10 mouse cellular contexts compared by ENCODE assay signal in genomic region chr7:25367632-25368293, GRCm38 (mm10). TPM values are rescaled to one million over a fixed set of nuclear protein-coding genes. Genes with fewer than 3 reads are reported as not detected.
DNase-seq lines count a peak whose midpoint lies in the region; ATAC-seq and TF ChIP-seq lines count a peak whose summit lies in the region.
"Had no signal": no experiment of that assay in that cellular context is flagged by ENCODE, and none has a peak within 500 bp of the region (broad histone marks: within the 10 kb centered on the region; RNA-seq: fewer than 3 reads in every experiment).

No protein-coding gene starts in this region.

- WGBS in heart, embryonic 15.5 days: 3% methylated on average over 33 of the region's 33 CpGs
- WGBS in limb, embryonic 11.5 days: 2% methylated on average over 33 of the region's 33 CpGs

- no peaks in the 10 kb centered on the region for H3K9me3 ChIP-seq in heart, embryonic 15.5 days (replicated peaks)
- no peaks in the 10 kb centered on the region for H3K9me3 ChIP-seq in limb, embryonic 11.5 days (ENCODE audit: control insufficient read depth, low read length)

- DNase-seq in heart, adult 18-20 months: peak; percentile 28 to 48
- DNase-seq in heart, adult 8-10 months (ENCODE audit: low spot score): no peak
- DNase-seq in brain, embryonic 14.5 days (ENCODE audit: low read depth): no peak
- peak; percentile 66 for DNase-seq in limb, embryonic 11.5 days (ENCODE audit: low spot score)
- DNase-seq in retina, postnatal 1 day: peak; percentile 54
- no peak for DNase-seq in right cerebral cortex, postnatal 36 days (ENCODE audit: low spot score in 2 of 2)
- DNase-seq in layer of hippocampus, postnatal 10 days (ENCODE audit: low spot score in 2 of 2): no peak

- peaks cover 6% of the 10 kb centered on the region for H3K4me1 ChIP-seq in heart, embryonic 15.5 days (replicated peaks)
- peaks cover 5% of the 10 kb centered on the region for H3K4me1 ChIP-seq in limb, embryonic 11.5 days (ENCODE audit: control insufficient read depth, insufficient read depth, low read length)

- peak overlapping the region; percentile 48 for H3K4me2 ChIP-seq in heart, embryonic 15.5 days
- no peak overlapping the region for H3K4me2 ChIP-seq in limb, embryonic 11.5 days (ENCODE audit: low read depth, severe bottlenecking)

- no peak for TF ChIP-seq POLR2A in brain, embryonic 14.5 days (IDR thresholded peaks at IDR 0.05; ENCODE audit: borderline replicate concordance, extremely low read depth, insufficient read depth, insufficient read length, poor library complexity, severe bottlenecking)

- H3K27me3 ChIP-seq in heart, embryonic 15.5 days: peaks cover 56% of the 10 kb centered on the region
- peaks cover 34% of the 10 kb centered on the region for H3K27me3 ChIP-seq in limb, embryonic 11.5 days (ENCODE audit: control insufficient read depth, insufficient read depth, low read length)
- H3K27me3 ChIP-seq: Patski had no signal

- no peaks in the 10 kb centered on the region; the same call in 1 of the 2 replicates for H3K36me3 ChIP-seq in heart, embryonic 15.5 days
- peaks cover 5% of the 10 kb centered on the region; the same call in 1 of the 2 replicates for H3K36me3 ChIP-seq in limb, embryonic 11.5 days (ENCODE audit: control insufficient read depth, insufficient read depth, low read length)

- TF ChIP-seq CTCF in brain, embryonic 14.5 days (IDR thresholded peaks at IDR 0.05; ENCODE audit: borderline replicate concordance, extremely low read depth, insufficient read depth, insufficient read length): peak; percentile 48; the same call in 1 of the 2 replicates

- no peak for ATAC-seq in heart, embryonic 15.5 days (replicated peaks; ENCODE audit: insufficient number of reproducible peaks, insufficient read depth, low FRiP score, low read depth)
- ATAC-seq in limb, embryonic 11.5 days (ENCODE audit: insufficient number of reproducible peaks, low FRiP score, low TSS enrichment, low read depth): no peak
- ATAC-seq: Patski had no signal

- H3K27ac ChIP-seq in heart, embryonic 15.5 days: no peak overlapping the region
- no peak overlapping the region for H3K27ac ChIP-seq in limb, embryonic 11.5 days (replicated peaks; ENCODE audit: low read depth, low read length)
- H3K27ac ChIP-seq: macrophage had no signal

- H3K4me3 ChIP-seq in heart, embryonic 15.5 days: peak overlapping the region; percentile 26
- H3K4me3 ChIP-seq in limb, embryonic 11.5 days (ENCODE audit: low read depth, low read length): no peak overlapping the region

- no peak overlapping the region for H3K9ac ChIP-seq in heart, embryonic 15.5 days
- H3K9ac ChIP-seq in limb, embryonic 11.5 days (ENCODE audit: low read length): peak overlapping the region; percentile 30

RNA-seq across cellular contexts. Expression of gene Cnfn, which starts 1.8 kb away (rescaled TPM):
- total RNA-seq in heart, adult 18-20 months (2021): not detected
- not detected for total RNA-seq in heart, adult 8-10 months (2022)
- 1.2 TPM in 1 of 2 replicates, not detected in the other for polyA plus RNA-seq in brain, embryonic 14.5 days (2012; rRNA removed)
- polyA plus RNA-seq in heart, embryonic 15.5 days (2015; fragmentation: Nextera tagmentation; extraction: Ambion mirVana): 0.22 and 1.1 TPM in 2 replicates
- not detected in 2 replicates for polyA plus RNA-seq in limb, embryonic 11.5 days (2014; fragmentation: Nextera tagmentation; extraction: Ambion mirVana)
- total RNA-seq in layer of hippocampus, postnatal 10 days (2021): not detected
- polyA plus RNA-seq: macrophage, Patski had no signal

RNA-seq across cellular contexts. Expression of gene Lipe, which starts 30.7 kb away (rescaled TPM):
- 10 to 100 TPM; 36.8 to 75.1 TPM for total RNA-seq in heart, adult 18-20 months (2021)
- 10 to 100 TPM; 34.3 to 45.6 (median 40.1) TPM for total RNA-seq in heart, adult 8-10 months (2022)
- polyA plus RNA-seq in brain, embryonic 14.5 days (2012; rRNA removed): 12.0 and 13.0 TPM in 2 replicates
- polyA plus RNA-seq in heart, embryonic 15.5 days (2015; fragmentation: Nextera tagmentation; extraction: Ambion mirVana): 5.6 and 7.7 TPM in 2 replicates
- 4.2 and 4.5 TPM in 2 replicates for polyA plus RNA-seq in limb, embryonic 11.5 days (2014; fragmentation: Nextera tagmentation; extraction: Ambion mirVana)
- 1 to 10 TPM; 5.5 to 6.8 TPM for total RNA-seq in layer of hippocampus, postnatal 10 days (2021)

RNA-seq across cellular contexts. Expression of gene Cxcl17, which starts 44.9 kb away (rescaled TPM):
- total RNA-seq in heart, adult 18-20 months (2021): 1 to 10 TPM in 1 of 2 experiments, not detected in 1; 1.1 TPM
- total RNA-seq in heart, adult 8-10 months (2022): not detected
- not detected in 2 replicates for polyA plus RNA-seq in brain, embryonic 14.5 days (2012; rRNA removed)
- polyA plus RNA-seq in heart, embryonic 15.5 days (2015; fragmentation: Nextera tagmentation; extraction: Ambion mirVana): 0.28 and 0.51 TPM in 2 replicates
- 0.33 and 0.44 TPM in 2 replicates for polyA plus RNA-seq in limb, embryonic 11.5 days (2014; fragmentation: Nextera tagmentation; extraction: Ambion mirVana)
- not detected for total RNA-seq in layer of hippocampus, postnatal 10 days (2021)
- polyA plus RNA-seq: macrophage had no signal

RNA-seq across cellular contexts. Expression of gene Megf8, which starts 50.8 kb away (rescaled TPM):
- total RNA-seq in heart, adult 18-20 months (2021): 10 to 100 TPM; 31.8 to 32.9 TPM
- 10 to 100 TPM; 33.9 to 35.8 (median 34.8) TPM for total RNA-seq in heart, adult 8-10 months (2022)
- 53.0 and 60.7 TPM in 2 replicates for polyA plus RNA-seq in brain, embryonic 14.5 days (2012; rRNA removed)
- polyA plus RNA-seq in heart, embryonic 15.5 days (2015; fragmentation: Nextera tagmentation; extraction: Ambion mirVana): 6.2 and 9.4 TPM in 2 replicates
- 13.8 and 14.4 TPM in 2 replicates for polyA plus RNA-seq in limb, embryonic 11.5 days (2014; fragmentation: Nextera tagmentation; extraction: Ambion mirVana)
- total RNA-seq in layer of hippocampus, postnatal 10 days (2021): 10 to 100 TPM; 79.7 to 87.1 TPM

Comparison
In these comparisons a context has a peak if more than half of its experiments do, and no peak if none do; other contexts are left out.
1. DNase-seq: peak in heart, adult 18-20 months (2 of 2), limb, embryonic 11.5 days (single experiment) and retina, postnatal 1 day (single experiment); none in heart, adult 8-10 months (single experiment), brain, embryonic 14.5 days (single experiment), right cerebral cortex, postnatal 36 days (0 of 2) and layer of hippocampus, postnatal 10 days (0 of 2).
2. RNA of gene Lipe, which starts 30.7 kb away (total RNA-seq): 36.8 to 75.1 TPM in heart, adult 18-20 months and 34.3 to 45.6 TPM in heart, adult 8-10 months; 5.5 to 6.8 TPM in layer of hippocampus, postnatal 10 days; every median in the first group is over 4 times any median in the second.